Mouse (Mus musculus): ENCODE measurements around the gene Slc1a2.

Slc1a2 gene

DNA sequence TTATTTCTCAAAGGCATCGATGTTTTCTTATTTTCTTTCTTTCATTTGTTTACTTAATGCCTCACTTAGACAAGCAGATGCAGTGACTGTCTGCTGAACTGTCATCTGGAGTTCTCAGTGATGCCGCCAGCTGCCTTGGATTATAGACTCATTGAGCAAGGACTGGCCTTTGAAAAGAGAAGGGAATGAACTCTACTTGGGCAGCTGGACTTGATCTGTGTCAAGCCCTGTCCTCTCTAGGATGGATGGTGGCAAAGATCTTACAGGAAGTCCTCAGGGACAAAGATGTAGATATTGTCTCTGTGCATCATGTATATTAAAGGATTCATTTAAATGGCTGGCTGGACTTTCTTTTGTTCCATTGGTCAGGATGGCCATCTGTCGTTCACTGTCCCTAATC, 5.4 kb downstream of the Slc1a2 start:
- DNase-seq (ENCODE audit: low read depth, low spot score) = no peak

- DNase-seq (ENCODE audit: low read depth, low spot score) = no peak
Measured at GRCm38 (mm10) chr2:102667981-102668380, 9.5 kb downstream of the Slc1a2 start.

DNA sequence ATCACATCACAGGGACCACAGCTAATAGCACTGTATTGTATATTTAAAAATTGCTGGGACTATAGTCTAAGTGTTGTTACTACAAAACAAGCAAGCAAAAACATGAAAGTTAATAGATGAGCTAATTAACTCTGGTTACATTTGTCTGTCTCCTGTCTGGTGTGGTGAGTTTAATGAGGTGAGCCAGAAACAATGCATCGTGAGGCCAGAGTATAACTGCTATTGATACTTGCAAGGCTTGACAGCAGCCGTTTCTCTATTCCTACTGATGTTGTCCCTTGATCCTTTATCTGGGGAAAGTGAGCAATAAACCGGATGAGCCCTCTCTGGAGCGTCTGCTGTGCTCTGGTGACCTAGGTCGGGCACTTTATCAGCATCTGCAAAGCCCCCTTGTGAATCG, 11.1 kb downstream of the Slc1a2 start:
- DNase-seq (ENCODE audit: low read depth, low spot score) = no peak

- no peak for DNase-seq (ENCODE audit: low read depth, low spot score)
Measured at GRCm38 (mm10) chr2:102674582-102674981, 16.1 kb downstream of the Slc1a2 start.

- no peak for DNase-seq (ENCODE audit: low read depth, low spot score)
Measured at GRCm38 (mm10) chr2:102675275-102675674, 16.8 kb downstream of the Slc1a2 start.

DNA sequence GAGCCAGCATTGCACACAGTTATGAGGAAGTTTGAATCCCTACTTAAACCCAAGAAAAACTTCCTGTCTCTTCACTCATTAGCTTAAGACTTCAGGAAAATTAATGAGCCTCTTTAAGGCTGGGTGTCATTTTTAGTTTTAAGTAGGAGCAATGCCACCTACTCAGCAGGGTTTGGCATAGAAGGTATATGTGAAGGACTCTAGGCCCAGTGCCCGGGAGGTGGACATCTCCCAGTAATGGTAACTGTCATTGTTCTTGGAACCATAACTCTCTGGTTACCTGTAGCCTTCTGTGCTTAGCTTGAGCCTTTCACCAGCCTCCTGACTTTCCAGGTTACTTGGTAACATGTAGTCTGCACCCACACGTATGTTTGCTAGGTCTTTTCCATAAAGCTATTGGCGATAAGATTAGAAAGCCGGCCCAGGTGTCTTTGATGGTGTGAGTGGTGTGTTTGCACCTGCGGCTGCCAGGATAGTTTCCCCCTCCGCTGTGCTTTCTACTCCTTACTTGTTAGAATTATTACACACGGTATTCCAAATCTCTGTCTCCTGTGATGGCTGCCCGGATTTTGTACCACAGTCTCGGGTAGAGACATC, 18.4 kb downstream of the Slc1a2 start:
- DNase-seq (ENCODE audit: low read depth, low spot score) = no peak

DNA sequence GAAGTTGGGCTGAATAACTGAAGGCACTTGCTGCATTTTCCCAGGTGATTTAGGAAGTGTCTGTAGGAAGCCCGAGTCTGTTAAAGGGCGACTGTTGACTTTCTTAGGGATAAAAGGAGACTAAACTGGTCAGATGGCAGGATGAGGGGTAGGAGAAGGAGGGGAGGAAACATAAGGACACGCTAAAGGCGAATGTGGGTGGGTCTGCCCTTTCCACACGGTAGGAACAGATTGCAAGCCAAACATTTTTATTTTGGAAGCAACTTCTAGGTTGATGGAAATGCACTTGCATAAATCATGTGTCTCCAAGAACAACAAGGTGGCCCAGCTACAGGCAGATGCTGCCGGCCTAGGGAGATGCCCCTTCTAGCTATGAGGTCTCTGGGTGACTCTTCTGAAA, 18.9 kb downstream of the Slc1a2 start:
- no peak for DNase-seq (ENCODE audit: low read depth, low spot score)

DNA sequence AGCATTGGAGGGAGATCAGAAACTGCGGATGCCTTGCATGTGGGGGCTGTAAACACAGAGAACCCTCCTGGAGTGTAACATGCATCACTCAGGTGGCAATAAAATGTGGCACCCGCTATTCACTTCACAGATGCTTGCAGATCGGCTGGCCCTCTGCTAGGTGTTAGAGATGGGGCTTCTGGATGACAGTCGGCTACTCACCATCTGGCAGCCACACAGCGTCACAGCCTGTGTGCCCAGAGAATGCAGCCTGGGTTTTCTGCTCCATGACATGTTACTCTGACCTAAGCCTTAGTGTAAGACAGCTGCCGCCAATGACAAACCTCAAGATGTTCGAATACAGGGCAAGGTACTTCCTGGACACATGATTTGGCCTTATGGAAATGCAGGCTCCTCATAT, 22.9 kb downstream of the Slc1a2 start:
- DNase-seq (ENCODE audit: low read depth, low spot score) = no peak

DNA sequence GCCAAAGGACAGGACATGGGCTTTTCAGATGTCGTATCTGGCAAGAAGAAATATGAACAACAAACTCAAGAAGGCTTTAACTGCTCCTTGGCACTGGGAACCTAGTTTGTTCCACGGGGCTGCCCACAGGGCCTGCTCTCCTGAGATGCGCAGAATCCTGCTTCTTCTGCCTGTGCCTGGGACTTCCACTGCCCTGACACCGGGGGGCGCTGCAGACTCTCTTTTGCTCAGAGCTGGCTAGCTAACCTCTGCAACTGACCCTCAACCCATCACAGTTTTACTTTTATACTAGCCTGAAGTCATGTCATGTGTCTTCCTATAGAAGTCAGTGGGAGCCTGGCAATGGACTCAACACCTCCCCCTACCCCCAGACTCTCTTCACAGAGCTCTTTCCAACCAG, 23.7 kb downstream of the Slc1a2 start:
- DNase-seq (ENCODE audit: low read depth, low spot score) = no peak

- DNase-seq (ENCODE audit: low read depth, low spot score) = no peak
Measured at GRCm38 (mm10) chr2:102685371-102686107, 27.1 kb downstream of the Slc1a2 start.

DNA sequence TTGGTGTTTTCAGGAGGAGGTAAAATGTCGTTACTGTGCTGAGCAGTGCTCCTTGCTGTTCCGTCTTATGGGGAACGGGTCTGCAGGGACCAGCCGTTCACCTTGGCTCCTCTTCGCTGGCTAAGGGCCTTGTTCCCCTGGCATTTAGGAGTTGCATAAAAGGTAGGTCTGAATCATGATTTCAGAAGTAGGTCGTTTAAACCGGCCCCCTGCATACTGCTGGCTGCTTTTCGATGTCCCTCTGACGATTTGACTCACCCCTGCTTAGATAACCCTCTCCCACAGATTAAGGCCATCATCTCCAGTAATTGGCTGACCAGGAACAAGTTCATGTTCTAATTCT, 27.6 kb downstream of the Slc1a2 start:
- no peak for DNase-seq (ENCODE audit: low read depth, low spot score)

GRCm38 (mm10) chr2:102693556-102693955, 35.1 kb downstream of the Slc1a2 start:
- no peak for DNase-seq (ENCODE audit: low read depth, low spot score)

- no peak for DNase-seq (ENCODE audit: low read depth, low spot score)
Measured at GRCm38 (mm10) chr2:102694750-102695149, 36.3 kb downstream of the Slc1a2 start.

GRCm38 (mm10) chr2:102695541-102695940, 37.1 kb downstream of the Slc1a2 start:
- DNase-seq (ENCODE audit: low read depth, low spot score) = no peak

GRCm38 (mm10) chr2:102697732-102698131, 39.3 kb downstream of the Slc1a2 start:
- no peak for DNase-seq (ENCODE audit: low read depth, low spot score)

DNA sequence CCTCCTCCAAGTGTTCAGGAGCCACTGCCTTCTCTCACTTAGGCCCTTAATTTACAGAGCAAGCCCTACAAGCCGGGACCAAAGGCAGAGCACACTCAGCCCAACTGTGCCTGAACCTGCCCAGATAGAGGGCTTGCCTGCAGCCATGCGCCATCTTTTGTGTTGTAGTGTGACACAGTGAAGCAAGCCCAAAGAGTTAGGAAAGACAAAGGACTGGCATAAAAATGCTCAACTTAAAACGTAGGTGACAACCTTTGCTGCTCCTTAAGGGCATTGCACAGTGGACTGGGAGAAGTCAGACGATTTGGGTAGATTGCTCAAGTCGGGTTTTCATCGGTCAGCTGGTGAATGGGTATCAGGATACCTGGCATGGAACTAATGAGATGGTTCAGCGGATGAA, 41.5 kb downstream of the Slc1a2 start:
- DNase-seq (ENCODE audit: low read depth, low spot score) = no peak

- no peak for DNase-seq (ENCODE audit: low read depth, low spot score)
Measured at GRCm38 (mm10) chr2:102700695-102701094, 42.2 kb downstream of the Slc1a2 start.

DNA sequence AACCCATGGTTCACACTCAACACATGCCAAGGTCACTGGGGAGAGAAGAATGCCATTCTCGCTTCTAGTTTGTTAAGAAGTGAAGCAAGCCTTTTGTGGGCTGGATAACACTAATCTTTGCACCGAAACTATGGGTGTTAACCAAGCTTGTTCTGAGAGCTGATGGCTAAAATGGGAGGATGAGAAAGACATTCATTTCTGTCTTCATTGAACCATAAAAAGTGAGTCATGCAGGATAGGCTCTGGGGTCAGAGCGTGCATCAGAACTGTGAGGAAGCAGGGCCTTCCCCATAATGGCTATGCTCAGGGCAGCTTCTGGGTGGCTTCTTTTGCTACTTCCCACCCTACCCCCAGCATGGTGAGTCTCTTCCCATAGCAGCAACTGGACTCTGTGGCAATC, 42.9 kb downstream of the Slc1a2 start:
- DNase-seq (ENCODE audit: low read depth, low spot score) = no peak

- no peak for DNase-seq (ENCODE audit: low read depth, low spot score)
Measured at GRCm38 (mm10) chr2:102703556-102703955, 45.1 kb downstream of the Slc1a2 start.

- DNase-seq (ENCODE audit: low read depth, low spot score) = no peak
Measured at GRCm38 (mm10) chr2:102704781-102705180, 46.3 kb downstream of the Slc1a2 start.

DNA sequence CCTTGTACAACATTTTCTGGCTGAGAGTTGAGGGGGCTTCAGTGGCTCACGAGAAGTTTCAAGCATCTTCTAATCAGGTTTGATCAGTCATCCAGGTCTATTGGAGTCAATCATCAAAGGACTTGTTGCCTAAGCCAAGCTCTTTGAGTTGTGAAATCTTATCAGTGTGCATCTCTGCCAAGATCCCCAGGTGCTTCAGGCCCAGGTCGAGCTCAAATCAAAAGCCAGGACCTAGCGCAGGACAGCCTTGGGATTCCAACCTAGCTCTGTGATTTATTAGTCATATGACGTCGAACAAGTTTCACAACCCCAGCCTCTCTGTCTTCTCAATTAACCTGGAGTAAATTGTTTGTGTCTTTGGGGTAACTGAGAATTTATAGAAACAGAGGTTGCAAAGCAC, 53.1 kb downstream of the Slc1a2 start:
- no peak for DNase-seq (ENCODE audit: low read depth, low spot score)

GRCm38 (mm10) chr2:102712049-102712448, 53.6 kb downstream of the Slc1a2 start:
- no peak for DNase-seq (ENCODE audit: low read depth, low spot score)

Data from skeletal muscle tissue, adult 2 months (tissue).